Mouse (Mus musculus) mouse embryonic stem cell (cell line): Measurements from ENCODE around the gene Zfp184.

Experiments used
- in situ Hi-C, 2 experiments: fragments of 300-500 bp; cut with MboI; formaldehyde crosslinking; loops; 1 replicate in 1 of 2; 3 replicates in 1 of 2; pipeline ENCODE4 v1.14.3; 2019 to 2020; ENCODE audit warnings: low sequenced_read_pairs in 2 of 2, low pct_unique_long_range_greater_than_20kb in 1 of 2, mixed read lengths in 1 of 2; ENCODE audit not compliant: unreplicated experiment in 1 of 2

The Zfp184 gene

GRCm38 (mm10) chr13:21969816-21970215 lies 24.9 kb downstream of the Zfp184 start:
- in situ Hi-C loops = loop anchor here (5.0 to 10.0 kb wide), 2 partner anchors 52 to 55 kb away; no protein-coding TSS in a partner anchor

- in situ Hi-C loops = loop anchor here (5.0 to 10.0 kb wide), 2 partner anchors 51 to 53 kb away; no protein-coding TSS in a partner anchor
These were observed 26.7 kb downstream of the Zfp184 start for GRCm38 (mm10) chr13:21971641-21972040.

- in situ Hi-C loops = loop anchor here (5.0 to 10.0 kb wide), 2 partner anchors 48 to 51 kb away; no protein-coding TSS in a partner anchor
These were observed 29.4 kb downstream of the Zfp184 start for GRCm38 (mm10) chr13:21974221-21974725.

- in situ Hi-C loops = loop anchor here (5.0 to 10.0 kb wide), 2 partner anchors 47 to 50 kb away; no protein-coding TSS in a partner anchor
These were observed 30.0 kb downstream of the Zfp184 start for GRCm38 (mm10) chr13:21974726-21975473.

- in situ Hi-C loops = no loop called here
These were observed 36.3 kb downstream of the Zfp184 start, which contains the start of gene Pom121l2 for GRCm38 (mm10) chr13:21980981-21981802. Gene Pom121l2, plus strand, starts transcription at chr13:21981194.

GRCm38 (mm10) chr13:21981803-21982193 lies 36.9 kb downstream of the Zfp184 start:
- in situ Hi-C loops = no loop called here

- in situ Hi-C loops = no loop called here
These were observed 39.6 kb downstream of the Zfp184 start for GRCm38 (mm10) chr13:21984486-21984885.

- in situ Hi-C loops = no loop called here
These were observed 47.7 kb downstream of the Zfp184 start for GRCm38 (mm10) chr13:21992550-21992949.

GRCm38 (mm10) chr13:21993957-21994738 lies 49.3 kb downstream of the Zfp184 start:
- in situ Hi-C loops = no loop called here

GRCm38 (mm10) chr13:21994896-21995295 lies 50.0 kb downstream of the Zfp184 start:
- in situ Hi-C loops = no loop called here

GRCm38 (mm10) chr13:21995331-21995914 lies 50.5 kb downstream of the Zfp184 start:
- in situ Hi-C loops = no loop called here

GRCm38 (mm10) chr13:21996101-21996839 lies 51.4 kb downstream of the Zfp184 start:
- in situ Hi-C loops = no loop called here

GRCm38 (mm10) chr13:21996840-21997185 lies 51.9 kb downstream of the Zfp184 start:
- in situ Hi-C loops = no loop called here

GRCm38 (mm10) chr13:21997201-21997820 lies 52.4 kb downstream of the Zfp184 start:
- in situ Hi-C loops = no loop called here

- in situ Hi-C loops = no loop called here
These were observed 52.9 kb downstream of the Zfp184 start for GRCm38 (mm10) chr13:21997821-21998220.

GRCm38 (mm10) chr13:21998412-21998811 lies 53.5 kb downstream of the Zfp184 start:
- in situ Hi-C loops = no loop called here

- in situ Hi-C loops = no loop called here
These were observed 54.3 kb downstream of the Zfp184 start for GRCm38 (mm10) chr13:21999147-21999546.
